9 mouse cellular contexts compared by ENCODE assay signal in genomic region chr2:128566304-128567147, GRCm38 (mm10). TPM values are rescaled to one million over a fixed set of nuclear protein-coding genes. Genes with fewer than 3 reads are reported as not detected.
DNase-seq lines count a peak whose midpoint lies in the region; ATAC-seq and TF ChIP-seq lines count a peak whose summit lies in the region.
"Had no signal": no experiment of that assay in that cellular context is flagged by ENCODE, and none has a peak within 500 bp of the region (broad histone marks: within the 10 kb centered on the region; RNA-seq: fewer than 3 reads in every experiment).

No protein-coding gene starts in this region.

- H3K4me2 ChIP-seq in kidney, embryonic 16.5 days (replicated peaks; ENCODE audit: low read depth, low read length): no peak overlapping the region
- H3K4me2 ChIP-seq: heart, embryonic 15.5 days had no signal

- ATAC-seq in kidney, embryonic 16.5 days (ENCODE audit: low FRiP score, low TSS enrichment): peak; percentile 42; the same call in 1 of the 2 replicates
- no peak; the same call in 1 of the 2 replicates for ATAC-seq in megakaryocyte-erythroid progenitor cell, adult 5-6 weeks (replicated peaks; ENCODE audit: low FRiP score, low TSS enrichment, poor library complexity, severe bottlenecking)

- intact Hi-C loops in heart, postnatal 14 days (cut with DNase I): no loop called here
- intact Hi-C loops in gastrocnemius, postnatal 36 days (cut with DNase I): no loop called here

- H3K4me3 ChIP-seq in kidney, embryonic 16.5 days (ENCODE audit: low read length): no peak overlapping the region
- H3K4me3 ChIP-seq: heart, embryonic 15.5 days had no signal

- H3K27me3 ChIP-seq in kidney, embryonic 16.5 days (ENCODE audit: insufficient read depth, low read length): no peaks in the 10 kb centered on the region
- H3K27me3 ChIP-seq: heart, embryonic 15.5 days had no signal

- no peak overlapping the region for H3K9ac ChIP-seq in kidney, embryonic 16.5 days (replicated peaks; ENCODE audit: low read length)
- H3K9ac ChIP-seq: heart, embryonic 15.5 days had no signal

- no peak for TF ChIP-seq POLR2A in brain, embryonic 14.5 days (IDR thresholded peaks at IDR 0.05; ENCODE audit: borderline replicate concordance, extremely low read depth, insufficient read depth, insufficient read length, poor library complexity, severe bottlenecking)

- no peaks in the 10 kb centered on the region for H3K36me3 ChIP-seq in kidney, embryonic 16.5 days (ENCODE audit: insufficient read depth, low read length)
- H3K36me3 ChIP-seq: heart, embryonic 15.5 days had no signal

- no peaks in the 10 kb centered on the region for H3K9me3 ChIP-seq in kidney, embryonic 16.5 days (ENCODE audit: low read length)
- H3K9me3 ChIP-seq: heart, embryonic 15.5 days had no signal

- H3K27ac ChIP-seq in kidney, embryonic 16.5 days (ENCODE audit: low read length): no peak overlapping the region
- H3K27ac ChIP-seq: heart, embryonic 15.5 days had no signal

- peak; percentile 40; the same call in 1 of the 2 replicates for TF ChIP-seq CTCF in brain, embryonic 14.5 days (IDR thresholded peaks at IDR 0.05; ENCODE audit: borderline replicate concordance, extremely low read depth, insufficient read depth, insufficient read length)

- peaks cover 11% of the 10 kb centered on the region; the same call in 1 of the 2 replicates for H3K4me1 ChIP-seq in kidney, embryonic 16.5 days (ENCODE audit: insufficient read depth, low read length)

- 58% methylated on average over 10 of the region's 10 CpGs for WGBS in kidney, embryonic 16.5 days

- DNase-seq in heart, postnatal 14 days: peak; percentile 11 to 16
- DNase-seq in heart, adult 9 months (ENCODE audit: low spot score in 2 of 2): no peak
- DNase-seq in 416B (ENCODE audit: low read depth): peak; percentile 39
- no peak for DNase-seq in brain, embryonic 14.5 days (ENCODE audit: low read depth)
- DNase-seq in retina, postnatal 1 day: peak; percentile 44
- DNase-seq in gastrocnemius, postnatal 36 days: no peak

RNA-seq across cellular contexts. Expression of gene Spdye4c, which starts 24.5 kb away (rescaled TPM):
- total RNA-seq in heart, postnatal 14 days (2021): not detected
- not detected in 2 replicates for polyA plus RNA-seq in brain, embryonic 14.5 days (2012; rRNA removed)
- polyA plus RNA-seq in kidney, embryonic 16.5 days (2015; fragmentation: Nextera tagmentation; extraction: Ambion mirVana): not detected in 2 replicates
- not detected in 2 replicates for total RNA-seq in megakaryocyte-erythroid progenitor cell, adult 5-6 weeks (2014; fragmentation: Nextera tagmentation)
- total RNA-seq in megakaryocyte-erythroid progenitor cell, adult 5-6 weeks (2017): not detected in 2 replicates
- not detected for total RNA-seq in gastrocnemius, postnatal 36 days (2021)
- polyA plus RNA-seq: heart, embryonic 15.5 days had no signal

Comparison
In these comparisons a context has a peak if more than half of its experiments do, and no peak if none do; other contexts are left out.
1. DNase-seq: peak in heart, postnatal 14 days (2 of 2), 416B (single experiment) and retina, postnatal 1 day (single experiment); none in heart, adult 9 months (0 of 2), brain, embryonic 14.5 days (single experiment) and gastrocnemius, postnatal 36 days (0 of 2).